Mouse (Mus musculus): ENCODE measurements around the gene Smoc1.

Smoc1 gene

DNA sequence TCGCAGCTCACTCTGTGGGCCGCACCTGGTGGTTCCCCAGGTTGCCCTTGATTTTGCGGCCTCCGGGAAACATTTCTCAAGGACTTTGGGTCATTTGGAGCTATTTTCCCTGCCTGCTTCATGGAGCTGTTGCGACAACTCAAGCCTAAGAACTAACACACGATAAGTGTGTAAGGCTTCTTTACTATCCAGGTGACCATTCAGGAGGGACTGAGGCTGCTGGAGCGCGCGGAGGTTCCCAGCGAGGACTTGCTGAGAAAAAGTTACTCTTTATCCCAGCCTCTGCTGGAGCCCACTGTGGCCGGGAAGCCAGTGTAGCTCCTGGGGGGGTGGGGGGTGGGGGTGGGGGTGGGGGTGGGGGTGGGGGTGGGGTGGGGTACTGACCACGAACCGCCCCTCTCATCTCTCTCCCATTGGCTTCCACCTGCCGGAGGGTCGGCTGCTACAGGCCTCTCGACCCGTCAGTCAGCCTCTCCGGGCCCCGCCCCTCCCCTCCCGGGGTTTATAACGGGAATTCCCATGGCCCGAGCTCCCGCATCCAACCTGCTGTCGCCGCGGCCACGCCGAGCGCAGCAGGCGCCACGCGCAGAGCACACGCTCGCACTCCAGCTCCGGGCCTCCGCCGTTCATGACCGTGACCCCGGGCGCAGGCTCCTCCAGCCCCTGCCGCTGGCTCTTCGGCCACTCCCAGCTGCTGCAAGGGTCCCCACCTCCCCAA is at the start of gene Smoc1:
Gene Smoc1, plus strand, starts transcription at position 532 of the 718 bp plus-strand sequence.
- DNase-seq = no peak

DNA sequence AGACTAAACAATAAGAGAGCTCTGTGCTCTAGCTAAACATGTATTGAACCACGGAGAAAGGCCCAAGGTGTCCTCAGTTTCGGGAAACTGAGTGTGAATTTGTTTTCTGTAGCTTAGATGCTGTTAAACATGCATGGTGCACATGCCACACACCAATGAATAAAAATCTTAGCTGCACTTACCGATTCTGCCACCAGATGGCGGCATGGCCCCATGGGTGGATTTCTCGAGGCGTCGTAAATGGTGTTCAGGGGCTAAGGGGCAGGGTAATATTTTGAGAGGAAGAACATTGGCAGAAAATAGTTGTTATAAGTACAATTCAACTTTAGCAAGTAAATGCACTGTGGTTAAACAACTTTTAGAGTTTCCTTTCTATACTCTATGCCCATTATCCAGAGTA is 44.3 kb upstream of the Smoc1 start:
- peak; percentile 76 for DNase-seq

DNA sequence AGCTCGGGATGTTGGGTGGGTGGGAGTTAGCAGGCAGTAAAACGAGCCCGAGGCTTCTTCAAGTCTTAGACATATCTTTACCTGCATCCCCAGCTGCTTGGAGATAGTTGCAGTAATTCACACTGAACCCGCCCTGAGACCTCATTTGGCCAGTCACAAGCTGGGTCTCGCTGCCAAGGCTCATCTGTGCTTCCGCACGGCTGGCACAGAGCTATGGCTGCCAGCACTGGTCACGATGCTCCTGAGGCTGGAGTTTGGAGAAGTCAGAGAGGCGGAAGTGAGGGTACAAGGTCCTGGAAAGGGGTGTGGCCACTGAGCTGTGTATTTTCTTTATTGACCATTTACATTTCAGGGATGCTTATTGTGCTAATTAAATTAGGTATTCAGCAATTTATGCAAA is 42.9 kb upstream of the Smoc1 start:
- DNase-seq = no peak

DNA sequence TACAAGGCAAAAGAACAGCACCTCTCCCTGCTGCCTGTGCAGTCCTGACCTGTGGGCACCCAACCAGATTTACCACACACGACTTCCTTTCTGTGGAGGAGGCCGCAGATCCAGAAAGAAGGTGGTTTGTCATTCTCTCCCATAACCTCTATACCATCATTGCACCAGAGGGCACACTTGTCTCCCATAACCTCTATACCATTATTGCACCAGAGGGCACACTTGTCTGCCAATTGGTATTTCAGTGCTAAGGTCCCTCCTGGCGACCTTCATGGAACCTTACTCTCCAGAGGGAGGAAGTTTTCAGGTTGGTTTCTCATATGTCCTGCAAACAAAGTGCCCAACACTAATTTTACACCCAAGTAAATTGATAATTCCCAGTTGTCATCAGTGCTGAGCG is 40.0 kb upstream of the Smoc1 start:
- DNase-seq = no peak

- no peak for DNase-seq
These were observed 38.3 kb upstream of the Smoc1 start for GRCm38 (mm10) chr12:80988286-80988685.

DNA sequence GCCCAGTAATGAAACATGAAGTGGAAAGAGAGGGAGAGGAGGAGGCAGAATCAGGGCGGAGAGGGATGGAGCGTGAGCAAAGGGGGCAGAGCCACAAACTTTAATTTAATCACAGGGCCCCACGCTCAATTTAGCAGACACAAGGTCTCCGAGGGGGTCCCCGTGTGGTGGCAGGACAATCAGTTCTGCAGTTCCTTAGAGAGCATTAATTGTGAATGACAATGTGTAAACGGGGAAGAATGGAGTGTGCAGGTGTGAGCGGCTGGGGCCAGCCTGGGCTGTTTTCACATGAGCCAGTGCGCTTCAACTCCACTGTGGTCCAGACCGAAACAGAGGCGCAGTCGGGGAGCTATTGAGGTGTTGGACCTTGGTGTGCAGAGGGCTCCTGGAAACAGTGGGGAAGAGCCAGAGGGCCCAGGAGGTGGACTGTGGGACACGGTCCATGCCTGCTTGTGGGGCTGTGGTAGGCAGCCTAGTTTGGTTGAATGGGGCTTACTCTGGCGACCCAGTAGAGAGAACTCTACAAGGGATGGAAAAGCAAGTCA is 35.6 kb upstream of the Smoc1 start:
- DNase-seq = no peak

DNA sequence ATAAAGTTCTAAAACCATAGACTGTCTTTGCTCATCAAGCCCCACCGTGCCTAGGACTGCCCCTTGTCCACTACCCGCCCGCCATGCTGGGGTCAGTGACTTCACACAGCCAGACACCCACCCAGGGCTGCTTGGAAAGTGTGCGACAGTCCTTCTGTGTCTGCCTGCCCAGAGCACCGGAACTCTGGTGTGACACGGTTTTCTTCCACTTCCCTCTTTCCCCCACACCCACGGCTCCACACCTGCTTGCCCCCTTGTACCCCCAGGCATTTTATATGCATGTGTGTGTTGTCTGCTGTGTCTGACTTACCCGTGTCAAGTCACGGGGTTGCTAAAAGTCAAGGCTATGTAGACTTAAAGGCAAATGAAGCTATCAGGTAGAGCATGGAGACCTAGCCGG is 34.8 kb upstream of the Smoc1 start:
- DNase-seq = no peak

DNA sequence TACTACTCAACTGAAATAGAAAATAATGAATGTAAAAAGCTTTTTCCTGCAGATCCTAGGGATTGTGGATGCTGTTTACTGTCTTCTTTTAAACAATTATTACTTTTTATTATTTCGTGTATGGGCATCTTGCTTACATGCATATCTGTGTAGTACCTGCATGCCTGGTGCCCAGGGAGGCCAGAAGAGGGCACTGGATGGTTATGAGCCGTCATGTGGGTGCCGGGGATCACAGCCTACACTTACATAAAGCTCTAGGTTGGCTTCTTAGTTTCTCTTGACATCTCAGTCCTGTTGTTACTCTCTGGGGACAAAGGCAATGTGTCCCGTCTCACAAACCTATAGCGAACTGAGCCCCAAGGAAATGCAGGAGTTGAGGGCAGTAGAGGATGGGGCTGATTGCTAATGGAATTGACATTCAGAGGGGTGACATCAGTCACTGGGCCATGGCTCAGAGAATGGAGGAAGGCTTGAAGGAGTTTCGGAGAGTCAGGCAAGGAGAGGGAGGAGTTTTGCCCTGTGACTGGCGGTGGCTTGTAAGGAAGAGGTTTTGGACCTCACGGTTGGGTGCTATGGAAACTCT is 34.0 kb upstream of the Smoc1 start:
- no peak for DNase-seq

DNA sequence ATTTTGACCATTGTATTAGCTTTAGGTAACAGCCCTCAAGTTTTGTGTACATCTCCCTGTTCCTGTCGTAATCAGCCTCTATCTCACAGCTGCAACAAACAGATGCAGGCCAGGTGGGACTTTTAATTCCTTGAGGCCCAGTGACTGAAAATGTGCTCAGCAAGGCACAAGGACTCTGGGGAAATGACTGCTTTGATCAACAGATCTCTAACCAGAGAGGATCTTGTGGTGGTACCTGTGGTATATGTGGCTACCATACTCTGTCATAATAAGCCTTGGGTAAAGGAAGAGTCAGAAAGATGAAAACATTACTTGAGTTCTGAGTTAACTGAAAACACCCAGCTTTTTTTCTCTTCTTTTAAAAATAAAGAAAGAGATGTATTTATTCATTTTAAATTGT is 32.8 kb upstream of the Smoc1 start:
- DNase-seq = no peak

DNA sequence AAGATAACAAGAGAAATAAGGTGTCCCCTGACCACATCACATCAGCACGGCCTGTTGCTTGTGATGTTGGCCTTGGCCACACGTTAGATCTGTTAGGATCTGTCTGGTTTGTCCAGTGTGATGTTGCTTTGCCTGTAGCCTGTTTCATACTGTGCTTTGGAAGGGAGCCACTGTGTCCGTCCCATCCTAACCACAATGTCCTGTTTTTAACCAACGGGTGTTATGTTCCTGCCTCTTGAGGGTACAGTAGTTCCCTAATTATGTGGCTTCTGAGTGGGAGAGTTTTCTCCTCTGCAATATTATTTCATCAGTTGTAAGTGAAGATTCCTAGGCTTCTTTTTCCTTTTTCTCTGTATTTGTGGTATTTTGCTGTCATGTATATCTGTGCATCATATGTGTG is 31.3 kb upstream of the Smoc1 start:
- DNase-seq = no peak

DNA sequence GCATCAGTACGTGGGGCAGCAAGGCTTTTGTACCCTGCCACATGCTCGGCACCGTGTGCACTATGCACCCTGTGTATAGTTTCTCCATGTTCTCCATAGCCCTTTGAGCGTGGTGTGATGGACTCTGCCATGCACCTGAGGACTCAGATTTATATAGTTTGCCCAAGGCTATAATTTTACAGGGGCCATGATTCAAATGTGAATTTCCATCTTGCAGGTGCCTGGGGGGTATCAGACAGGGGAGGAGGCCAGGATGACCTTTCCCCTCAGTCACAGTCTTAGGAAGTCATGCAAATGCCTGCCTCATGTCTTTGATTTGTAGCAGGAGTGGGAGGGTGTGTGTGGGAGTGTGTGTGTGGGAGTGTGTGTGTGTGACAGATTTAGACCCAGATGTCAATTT is 29.0 kb upstream of the Smoc1 start:
- no peak for DNase-seq

GRCm38 (mm10) chr12:80998528-80999221 is 27.9 kb upstream of the Smoc1 start:
- no peak for DNase-seq

DNA sequence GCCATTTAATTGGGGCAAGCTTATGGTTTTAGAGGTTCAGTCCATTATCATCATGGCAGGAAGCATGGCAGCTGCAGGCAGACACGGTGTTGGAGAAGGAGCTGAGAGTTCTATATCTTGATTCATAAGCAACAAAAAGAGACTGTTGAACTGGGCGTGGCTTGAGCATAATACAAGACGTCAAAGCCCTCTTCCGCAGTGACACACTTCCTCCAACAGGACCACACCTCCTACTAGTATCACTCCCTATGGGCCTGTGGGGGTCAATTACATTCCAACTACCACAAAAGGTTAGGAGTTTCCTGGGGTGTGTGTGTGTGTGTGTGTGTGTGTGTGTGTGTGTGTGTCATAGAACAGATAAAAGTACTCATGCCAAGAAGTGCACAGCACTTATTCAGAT is 25.7 kb upstream of the Smoc1 start:
- DNase-seq = no peak

- DNase-seq = no peak
These were observed 23.6 kb upstream of the Smoc1 start for GRCm38 (mm10) chr12:81002841-81003635.

GRCm38 (mm10) chr12:81009813-81010212 is 16.8 kb upstream of the Smoc1 start:
- no peak for DNase-seq

- DNase-seq = no peak
These were observed 14.6 kb upstream of the Smoc1 start for GRCm38 (mm10) chr12:81011994-81012393.

DNA sequence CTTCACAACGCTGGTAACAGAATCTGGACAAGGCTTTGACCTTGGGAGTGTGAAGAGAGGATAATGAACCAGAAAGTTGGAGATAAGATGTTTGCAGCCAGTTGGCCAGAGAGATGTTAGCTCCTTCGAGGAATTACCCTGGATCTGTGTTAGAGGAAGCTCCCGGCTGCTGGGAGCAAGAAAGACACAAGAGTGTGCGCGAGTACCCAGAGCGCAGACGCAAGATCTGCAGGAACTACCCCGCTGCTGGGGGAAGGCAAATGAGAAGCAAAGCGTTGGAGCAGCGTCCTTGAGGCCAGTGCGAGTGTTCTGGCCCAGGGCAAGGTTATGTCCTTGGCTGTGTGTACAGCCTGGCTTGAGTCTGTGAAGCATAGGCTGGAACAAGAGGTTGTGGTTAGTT is 13.1 kb upstream of the Smoc1 start:
- DNase-seq = no peak

DNA sequence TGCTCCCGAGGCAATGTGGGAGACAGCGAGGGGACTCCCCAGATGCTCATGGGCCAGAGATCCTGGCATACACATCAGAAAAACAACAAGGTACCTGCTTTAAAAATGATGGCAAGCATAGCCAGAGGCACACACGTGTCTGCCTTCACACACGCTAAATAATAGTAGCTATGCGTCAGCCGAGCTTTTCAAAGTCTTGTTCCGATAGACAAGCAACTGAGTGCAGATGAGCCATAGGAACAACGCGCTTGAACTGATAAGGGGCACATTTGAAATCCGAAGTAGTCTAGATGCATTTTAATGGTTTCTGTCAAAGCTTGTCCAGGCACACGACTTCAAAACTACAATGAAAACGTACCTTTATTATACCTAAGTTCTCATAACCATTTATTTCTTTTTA is 9.0 kb upstream of the Smoc1 start:
- no peak for DNase-seq

- no peak for DNase-seq
These were observed 7.9 kb upstream of the Smoc1 start for GRCm38 (mm10) chr12:81018516-81019279.

GRCm38 (mm10) chr12:81019280-81019935 is 7.2 kb upstream of the Smoc1 start:
- no peak for DNase-seq

GRCm38 (mm10) chr12:81024407-81024806 is 2.2 kb upstream of the Smoc1 start:
- DNase-seq = no peak

DNA sequence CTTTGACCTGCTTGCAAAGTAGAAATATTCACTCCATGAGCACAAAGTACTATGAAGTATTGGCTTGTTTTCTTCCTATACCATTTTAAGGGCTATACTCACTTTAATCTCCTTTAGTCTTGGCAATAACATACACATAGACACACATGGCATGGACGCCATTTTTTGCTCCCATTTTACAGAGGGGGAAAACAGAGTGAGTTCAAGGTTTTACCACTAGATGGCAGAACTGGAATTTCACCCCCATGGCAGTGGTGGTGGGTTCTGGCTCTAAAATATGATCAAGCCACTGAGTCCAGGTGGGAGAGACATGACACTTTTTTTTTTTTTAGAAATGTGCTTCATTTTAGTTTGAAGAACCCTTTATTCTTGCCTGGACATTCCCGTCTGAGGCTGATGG is 1.6 kb upstream of the Smoc1 start:
- no peak for DNase-seq
